Mouse (Mus musculus) gastrocnemius, adult 2 months (tissue): ENCODE results near the gene Wfikkn1. TPM values are rescaled to one million over a fixed set of nuclear protein-coding genes. Genes with fewer than 3 reads are reported as not detected.

ENCODE experiments used
- DNase-seq: peaks from one replicate; pipeline ENCODE4 v3.0.0; 2022
- H3K27ac ChIP-seq: fragments of 200-600 bp; 2 replicates; pipeline ENCODE4 v1.8.1; 2022; ENCODE audit warnings: mild to moderate bottlenecking
- H3K4me3 ChIP-seq: fragments of 200-600 bp; 2 replicates; pipeline ENCODE4 v1.8.1; 2022; ENCODE audit warnings: mild to moderate bottlenecking, moderate library complexity
- CTCF ChIP-seq: fragments of 200-600 bp; IDR thresholded peaks from 2 replicates; pipeline ENCODE4 v1.8.1; 2022; ENCODE audit warnings: antibody characterized with exemption, mild to moderate bottlenecking, moderate library complexity
- intact Hi-C: fragments of 180-260 bp; cut with DNase I; formaldehyde crosslinking; loops from one replicate; pipeline ENCODE4 v1.15.1; 2025
- total RNA-seq, 2 experiments: library from RNA; stranded (reverse); gene quantifications; 2 replicates each; pipeline ENCODE4 v1.2.3; 2021

The Wfikkn1 gene
- total RNA-seq, 2 experiments from 2014 or later = 0.26 to 0.75 TPM

- no peak for DNase-seq
- intact Hi-C loops = loop anchor here (2.0 kb wide), 1 partner anchor 17 kb away; the partner anchor contains the start of gene Rhot2
- H3K27ac ChIP-seq = peak overlapping the region; percentile 94
- H3K4me3 ChIP-seq = peak overlapping the region; percentile 93
- no peak for TF ChIP-seq CTCF
These were observed 18.7 kb downstream of the Wfikkn1 start for GRCm38 (mm10) chr17:25861704-25862612.

DNA sequence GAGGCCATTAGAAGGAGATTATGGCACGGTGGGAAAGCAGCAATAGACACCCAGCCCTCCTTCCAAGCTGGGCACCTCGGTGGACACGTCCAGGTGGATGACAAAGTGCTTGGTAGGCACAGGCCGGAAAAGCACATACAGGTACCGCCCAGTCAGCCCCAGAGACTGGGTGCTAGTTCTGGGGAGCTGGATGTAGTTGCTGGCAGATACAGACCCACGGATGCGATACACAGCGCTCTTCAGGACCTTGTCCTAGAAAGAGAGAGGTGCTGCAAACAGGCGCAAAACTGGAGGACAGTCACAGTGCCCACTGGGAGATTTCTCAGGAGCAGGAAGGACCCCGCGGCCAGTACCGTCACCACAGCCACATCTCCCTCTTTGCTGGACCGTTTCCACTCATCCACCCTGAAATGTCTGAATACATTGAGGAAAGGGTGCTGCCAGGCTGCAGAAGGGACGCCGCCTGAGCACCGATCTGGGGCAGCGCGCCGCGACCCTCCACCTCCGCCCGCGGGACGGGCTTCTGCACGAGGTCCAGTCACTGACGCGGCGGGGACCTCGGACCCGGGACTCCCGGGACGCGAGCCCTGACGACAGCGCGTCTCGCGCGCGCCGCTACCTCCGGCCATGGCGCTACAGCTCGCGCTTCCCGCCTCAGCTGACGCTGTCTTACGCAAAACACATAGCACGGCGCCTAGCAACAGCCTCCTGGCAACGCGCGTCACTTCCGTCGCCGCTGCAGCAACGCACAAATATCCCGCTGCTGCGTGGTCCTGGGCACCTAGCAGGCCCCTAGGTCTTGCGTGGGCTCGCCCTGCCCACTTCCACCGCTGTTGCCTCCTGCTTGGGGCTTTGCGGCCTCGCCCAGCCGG, 19.6 kb downstream of the Wfikkn1 start, which contains the start of gene Wdr90:
Gene Wdr90, minus strand, starts transcription at position 670 of the 872 bp plus-strand sequence.
- Histone ChIP-seq H3K4me3 (peak within 1 kb of the TSS; percentile 93), H3K27ac (peak within 1 kb of the TSS; percentile 94)
- TF ChIP-seq CTCF = peak; percentile 37; the same call in 1 of the 2 replicates
- peak; percentile 94 for DNase-seq
- intact Hi-C loops = loop anchor here (2.0 kb wide), 1 partner anchor 16 kb away; the partner anchor contains the start of gene Rhot2

DNA sequence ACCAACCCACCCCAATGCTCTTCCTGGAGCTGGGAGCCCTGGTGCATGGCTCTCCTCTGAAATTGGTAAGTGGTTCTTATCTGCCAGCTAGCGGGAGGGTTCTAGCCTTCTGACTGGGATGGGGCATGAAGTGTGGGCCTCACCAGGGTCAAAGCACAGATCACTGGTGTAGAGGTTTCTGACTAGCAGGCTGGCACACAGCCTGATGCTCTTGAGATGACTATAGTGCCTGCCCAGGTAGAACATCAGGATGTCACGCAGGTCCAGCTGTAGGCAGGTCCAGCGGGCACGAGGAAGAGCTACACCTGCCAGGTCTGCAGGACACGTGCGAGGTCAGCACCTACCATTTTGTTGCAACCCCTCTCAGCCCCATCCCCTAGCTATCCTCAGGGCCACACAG, 20.4 kb downstream of the Wfikkn1 start:
- DNase-seq = no peak
- no peak overlapping the region for H3K27ac ChIP-seq
- intact Hi-C loops = loop anchor here (2.0 kb wide), 1 partner anchor 15 kb away; the partner anchor contains the start of gene Rhot2
- no peak overlapping the region for H3K4me3 ChIP-seq
- no peak for TF ChIP-seq CTCF

GRCm38 (mm10) chr17:25844396-25844901, 36.2 kb downstream of the Wfikkn1 start, which contains the start of gene Rhot2:
Gene Rhot2, minus strand, starts transcription at chr17:25844851.
- H3K27ac ChIP-seq = peak within 1 kb of the TSS; percentile 97
- TF ChIP-seq CTCF = peak; percentile 59
- intact Hi-C loops = loop anchor here (2.0 kb wide), 1 partner anchor 16 kb away; the partner anchor contains the start of gene Wdr90
- peak; percentile 98 for DNase-seq
- H3K4me3 ChIP-seq = peak within 1 kb of the TSS; percentile 98

DNA sequence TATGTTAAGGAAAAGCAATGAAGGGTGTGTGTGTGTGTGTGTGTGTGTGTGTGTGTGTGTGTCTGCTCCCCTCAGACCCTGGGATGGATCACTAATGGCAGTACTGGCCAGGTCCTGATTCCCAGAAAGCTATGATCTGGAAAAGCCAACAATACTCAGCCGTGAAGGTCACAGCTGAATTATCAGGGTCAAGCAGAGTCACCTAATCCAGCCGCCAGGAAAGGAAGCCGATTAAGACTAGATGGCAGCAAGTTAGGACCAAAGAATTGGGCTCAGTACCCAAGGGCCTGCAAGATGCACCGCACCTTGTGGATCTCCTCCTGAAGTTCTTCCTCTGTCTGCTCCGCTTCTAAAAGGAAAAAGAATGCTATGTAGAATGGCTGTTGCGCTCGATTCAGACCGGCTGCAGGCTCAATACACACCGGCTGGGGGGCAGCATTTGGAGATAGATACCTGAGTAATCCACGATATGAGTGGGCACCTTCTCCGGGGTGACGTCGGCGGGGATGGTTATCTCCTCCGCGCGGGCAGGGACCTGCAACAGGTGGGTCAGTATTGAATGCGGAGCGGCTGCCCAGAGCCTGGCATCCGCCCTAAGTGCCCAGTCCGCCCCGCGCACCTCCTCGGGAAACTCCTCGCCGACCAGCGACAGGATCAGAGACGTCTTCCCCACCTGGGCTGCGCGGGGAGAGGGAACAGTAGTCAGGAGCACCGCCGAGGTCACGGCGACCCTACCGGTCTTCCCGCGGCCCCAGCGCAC, 36.8 kb downstream of the Wfikkn1 start:
- no peak for DNase-seq
- Histone ChIP-seq H3K4me3 (peak overlapping the region; percentile 98), H3K27ac (peak overlapping the region; percentile 97)
- TF ChIP-seq CTCF = no peak
- intact Hi-C loops = loop anchor here (2.0 kb wide), 1 partner anchor 17 kb away; the partner anchor contains the start of gene Wdr90

DNA sequence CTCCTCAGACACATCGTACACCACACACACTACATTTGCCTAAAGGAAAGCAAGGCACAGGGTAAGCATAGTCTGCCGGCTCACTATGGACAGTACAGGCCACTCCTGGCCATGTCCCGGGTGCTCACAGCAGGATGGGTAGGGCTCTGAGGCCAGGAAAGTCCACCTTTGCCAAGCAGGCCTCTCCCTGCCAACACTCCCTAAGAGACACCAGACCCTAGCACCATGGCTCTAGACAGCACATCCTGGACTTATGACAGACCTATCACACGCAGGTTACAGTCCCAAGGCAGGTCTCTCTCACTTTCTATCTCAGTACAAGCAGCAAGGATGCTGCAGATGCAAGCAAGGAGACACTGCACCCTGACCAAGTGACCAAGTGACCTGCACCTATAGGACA, 37.5 kb downstream of the Wfikkn1 start:
- intact Hi-C loops = no loop called here
- Histone ChIP-seq H3K27ac (peak overlapping the region; percentile 97), H3K4me3 (peak overlapping the region; percentile 98)
- no peak for TF ChIP-seq CTCF
- DNase-seq = peak; percentile 38

- no peak for TF ChIP-seq CTCF
These were observed 38.1 kb downstream of the Wfikkn1 start for GRCm38 (mm10) chr17:25842509-25842908.

DNA sequence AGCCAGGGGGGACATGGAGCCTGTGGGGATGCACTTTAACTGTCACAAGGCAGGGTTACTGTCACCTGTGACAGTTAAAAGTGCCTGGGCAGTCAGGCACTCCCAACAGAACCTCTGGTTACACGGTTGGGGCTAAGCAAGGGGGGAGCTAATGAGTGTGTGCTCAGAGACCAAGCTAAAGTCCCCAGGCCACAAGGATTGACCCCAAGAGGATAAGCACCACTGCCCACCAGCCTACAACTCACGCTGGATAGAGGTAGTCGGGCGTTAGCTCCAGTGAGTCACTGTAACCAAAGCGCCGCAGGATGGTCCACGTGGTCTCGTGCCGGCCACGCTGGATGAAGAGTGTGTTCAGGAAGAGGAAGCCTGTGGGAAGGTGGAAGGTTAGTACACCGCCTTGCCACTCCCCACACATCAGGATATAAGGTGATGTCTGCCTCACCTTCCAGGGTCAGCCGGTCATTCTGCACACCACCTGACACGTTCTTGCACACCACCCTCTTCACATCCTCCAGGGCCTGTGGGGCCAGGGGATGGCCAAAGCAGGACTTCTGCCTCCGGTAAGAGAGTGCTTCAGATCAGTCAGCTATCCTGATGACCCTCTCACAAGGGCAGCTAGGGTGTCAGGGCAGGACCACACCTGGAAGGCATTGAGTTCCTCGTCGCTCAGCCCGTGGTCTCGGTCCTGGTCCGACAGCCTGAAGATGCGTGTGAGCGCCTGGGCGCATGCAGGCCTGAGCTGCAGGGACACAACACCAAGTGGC, 39.4 kb downstream of the Wfikkn1 start, which contains the start of gene Gm20683:
Gene Gm20683, minus strand, starts transcription at position 647 of the 764 bp plus-strand sequence.
- Histone ChIP-seq H3K27ac (peak within 1 kb of the TSS; percentile 99; the same call in 1 of the 2 replicates), H3K4me3 (no peak within 1 kb of the TSS)
- intact Hi-C loops = no loop called here
- DNase-seq = no peak
- no peak for TF ChIP-seq CTCF

More at GRCm38 (mm10) chr17:25842509-25842908, 38.1 kb downstream of the Wfikkn1 start:
- no peak overlapping the region for H3K4me3 ChIP-seq
- intact Hi-C loops = no loop called here
- no peak for DNase-seq
- no peak overlapping the region for H3K27ac ChIP-seq

DNA sequence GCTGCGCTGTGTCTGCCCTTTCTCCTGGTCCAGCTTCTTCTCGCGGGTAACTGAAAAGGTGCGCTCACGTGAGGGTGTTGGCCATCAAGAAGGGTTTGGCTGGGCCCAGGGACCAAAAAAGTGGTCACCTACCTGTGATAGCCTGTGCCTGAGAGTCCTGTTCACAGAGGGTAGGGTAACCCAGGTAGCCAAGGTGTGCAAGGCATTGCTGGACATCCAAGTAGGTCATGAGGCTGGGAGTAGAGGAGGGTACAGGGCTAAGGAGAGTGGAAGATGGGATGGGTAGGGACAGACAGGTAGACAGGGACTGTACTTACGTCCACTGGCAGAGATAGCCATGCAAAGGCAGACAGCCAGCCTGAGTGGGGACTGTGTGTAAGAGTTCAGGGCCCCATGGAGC, 40.1 kb downstream of the Wfikkn1 start:
- TF ChIP-seq CTCF = no peak
- H3K27ac ChIP-seq = peak overlapping the region; percentile 99
- intact Hi-C loops = no loop called here
- no peak for DNase-seq
- H3K4me3 ChIP-seq = no peak overlapping the region

DNA sequence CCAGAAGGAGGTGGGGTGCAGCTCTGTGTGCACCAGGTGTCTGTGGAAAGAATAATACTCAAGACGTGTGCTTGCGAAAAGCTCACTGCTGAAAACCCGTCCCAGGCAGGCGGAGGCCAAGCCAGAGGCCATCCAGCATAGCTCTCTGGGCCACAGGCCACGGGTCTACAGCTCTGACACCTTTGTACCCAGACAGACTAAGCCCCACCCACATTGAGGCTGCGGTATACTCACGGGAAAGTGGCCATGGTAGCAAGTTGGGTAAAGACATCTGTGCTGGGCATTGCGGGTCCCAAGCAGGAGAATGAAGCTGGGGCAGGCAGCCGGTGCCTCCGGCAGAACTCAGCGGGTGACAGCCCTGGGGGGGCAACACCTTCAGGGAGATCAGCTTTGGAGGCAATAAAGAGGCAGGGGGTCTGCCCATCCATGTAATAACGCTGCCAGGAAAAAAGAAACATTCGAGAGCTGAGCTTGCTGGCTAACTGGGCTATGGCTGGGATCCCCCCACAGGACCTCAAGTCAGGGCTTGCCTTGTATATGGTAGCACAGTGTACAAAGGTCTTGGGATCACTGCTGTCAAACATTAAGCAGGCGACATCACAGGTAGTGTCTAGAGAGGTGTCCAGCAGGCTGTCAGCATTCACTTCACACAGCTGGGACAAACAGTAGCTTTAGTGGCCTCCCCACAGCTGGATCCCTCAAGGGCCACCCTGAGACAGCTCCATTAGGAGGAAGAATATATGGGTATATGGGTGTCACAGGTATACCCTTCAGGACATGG, 41.0 kb downstream of the Wfikkn1 start:
- Histone ChIP-seq H3K27ac (peak overlapping the region; percentile 99), H3K4me3 (peak overlapping the region; percentile 28)
- DNase-seq = no peak
- TF ChIP-seq CTCF = no peak
- intact Hi-C loops = no loop called here
